Mouse (Mus musculus) E14TG2a.4 (cell line): ENCODE measurements around the gene Cd4.

Experiments used
- CTCF ChIP-seq: conservative IDR thresholded peaks from 2 replicates; pipeline ENCODE4 v1.5.1; 2014; ENCODE audit warnings: low read length
- NANOG ChIP-seq: IDR thresholded peaks from 2 replicates; pipeline ENCODE4 v1.6.1; 2014; ENCODE audit warnings: borderline replicate concordance, low read length, mixed read lengths
- POU5F1 ChIP-seq: IDR thresholded peaks from 2 replicates; pipeline ENCODE4 v1.6.1; 2014; ENCODE audit warnings: low read length, borderline replicate concordance

GRCm38 (mm10) chr6:124904991-124905860, 17.2 kb upstream of the Cd4 start:
- no peak for TF ChIP-seq CTCF
- no peak for TF ChIP-seq POU5F1
- TF ChIP-seq NANOG: no peak
